Mouse (Mus musculus) hindbrain, embryonic 12.5 days (tissue): ENCODE results near the gene Olfr55. TPM values are rescaled to one million over a fixed set of nuclear protein-coding genes. Genes with fewer than 3 reads are reported as not detected.
"Not testable (repeated sequence)": the region's sequence is repeated elsewhere in the genome, so short reads cannot be mapped to it uniquely, and the experiment has no call there.

Experiments
- ATAC-seq: fragments of 200-750 bp; cut with Nextera tagmentation; 2 replicates; pipeline ENCODE4 v1.8.0; 2017; ENCODE audit warnings: moderate TSS enrichment; ENCODE audit not compliant: low FRiP score
- H3K27ac ChIP-seq: fragments of 300-500 bp; sonication (generic); 2 replicates; pipeline ENCODE4 v1.5.1; 2016; ENCODE audit warnings: mild to moderate bottlenecking
- H3K27me3 ChIP-seq: fragments of 300-500 bp; sonication (generic); 2 replicates; pipeline ENCODE4 v1.6.1; 2016; ENCODE audit warnings: mild to moderate bottlenecking
- H3K36me3 ChIP-seq: fragments of 300-500 bp; sonication (generic); 2 replicates; pipeline ENCODE4 v1.6.1; 2016; ENCODE audit warnings: mild to moderate bottlenecking
- H3K4me1 ChIP-seq: fragments of 300-500 bp; sonication (generic); 2 replicates; pipeline ENCODE4 v1.6.1; 2016
- H3K4me2 ChIP-seq: fragments of 300-500 bp; sonication (generic); replicated peaks from 2 replicates; pipeline ENCODE4 v1.6.1; 2016; ENCODE audit warnings: mild to moderate bottlenecking
- H3K4me3 ChIP-seq: fragments of 300-500 bp; sonication (generic); 2 replicates; pipeline ENCODE4 v1.5.1; 2016; ENCODE audit warnings: mild to moderate bottlenecking
- H3K9ac ChIP-seq: fragments of 300-500 bp; sonication (generic); 2 replicates; pipeline ENCODE4 v1.6.1; 2016; ENCODE audit warnings: mild to moderate bottlenecking, moderate library complexity
- H3K9me3 ChIP-seq: fragments of 300-500 bp; sonication (generic); replicated peaks from 2 replicates; pipeline ENCODE4 v1.6.1; 2016; ENCODE audit warnings: mild to moderate bottlenecking
- WGBS: fragments of 180-500 bp; shearing (Covaris S2); methylation state at CpG from one replicate; pipeline ENCODE4 v1.1.7; 2016; 5-methylcytosine and 5-hydroxymethylcytosine counted together
- polyA plus RNA-seq: library from polyadenylated mRNA; unstranded; fragments of >200 nt; fragmentation: Nextera tagmentation; extraction: Ambion mirVana; gene quantifications from 2 replicates; pipeline ENCODE4 v1.2.1, GENCODE M21; 2016

Gene Olfr55
- not detected in 2 replicates for polyA plus RNA-seq

- H3K27ac ChIP-seq, H3K4me2 ChIP-seq, H3K27me3 ChIP-seq, H3K4me1 ChIP-seq, ATAC-seq, H3K4me3 ChIP-seq, H3K9ac ChIP-seq, H3K36me3 ChIP-seq, H3K9me3 ChIP-seq: not testable (repeated sequence)
- WGBS: 79% methylated on average over 1 of the region's 1 CpGs
These were observed at the start of gene Olfr55 for GRCm38 (mm10) chr17:33168147-33168546. Olfr55 (plus strand) TSS chr17:33168447.

- Histone ChIP-seq H3K36me3 (no peaks in the 10 kb centered on the region), H3K9me3 (no peaks in the 10 kb centered on the region), H3K9ac (no peak overlapping the region), H3K4me3 (no peak overlapping the region), H3K27me3 (no peaks in the 10 kb centered on the region), H3K27ac (no peak overlapping the region), H3K4me1 (no peaks in the 10 kb centered on the region), H3K4me2 (no peak overlapping the region)
- no peak for ATAC-seq
These were observed 43.7 kb upstream of the Olfr55 start for GRCm38 (mm10) chr17:33124546-33124945.

GRCm38 (mm10) chr17:33126257-33126656 is 42.0 kb upstream of the Olfr55 start:
- Histone ChIP-seq H3K4me1 (no peaks in the 10 kb centered on the region), H3K36me3 (no peaks in the 10 kb centered on the region), H3K4me2 (no peak overlapping the region), H3K27ac (no peak overlapping the region), H3K27me3 (no peaks in the 10 kb centered on the region), H3K9me3 (no peaks in the 10 kb centered on the region), H3K9ac (no peak overlapping the region), H3K4me3 (no peak overlapping the region)
- WGBS: 66% methylated on average over 2 of the region's 2 CpGs
- ATAC-seq: no peak

- Histone ChIP-seq H3K27ac (no peak within 1 kb of the TSS), H3K4me1 (no peaks in the 10 kb centered on the region), H3K36me3 (no peaks in the 10 kb centered on the region), H3K4me2 (no peak within 1 kb of the TSS), H3K9ac (no peak within 1 kb of the TSS), H3K9me3 (no peaks in the 10 kb centered on the region; the same call in 1 of the 2 replicates), H3K4me3 (no peak within 1 kb of the TSS), H3K27me3 (no peaks in the 10 kb centered on the region)
- WGBS: 81% methylated on average over 18 of the region's 18 CpGs
- no peak for ATAC-seq
These were observed 28.9 kb upstream of the Olfr55 start, which contains the start of gene Morc2b for GRCm38 (mm10) chr17:33139261-33139820. Morc2b (minus strand) TSS chr17:33139683.

GRCm38 (mm10) chr17:33191002-33191401 is 22.8 kb downstream of the Olfr55 start, which contains the start of gene Olfr239:
Olfr239 (plus strand) TSS chr17:33191302.
- not testable (repeated sequence) for H3K4me2 ChIP-seq, H3K9ac ChIP-seq, H3K9me3 ChIP-seq, H3K27me3 ChIP-seq, H3K36me3 ChIP-seq, H3K4me1 ChIP-seq, H3K27ac ChIP-seq, ATAC-seq, H3K4me3 ChIP-seq
- WGBS: no CpG with 5 or more reads among the region's 2 CpGs

GRCm38 (mm10) chr17:33221590-33221989 is 53.3 kb downstream of the Olfr55 start, which contains the start of gene Olfr1564:
Olfr1564 (minus strand) TSS chr17:33221690.
- no peaks in the 10 kb centered on the region for H3K4me1 ChIP-seq
- peaks cover 10% of the 10 kb centered on the region for H3K9me3 ChIP-seq
- ATAC-seq: no peak
- H3K9ac ChIP-seq: no peak within 1 kb of the TSS
- H3K4me3 ChIP-seq: no peak within 1 kb of the TSS
- H3K36me3 ChIP-seq: no peaks in the 10 kb centered on the region
- H3K27ac ChIP-seq: no peak within 1 kb of the TSS
- H3K27me3 ChIP-seq: no peaks in the 10 kb centered on the region
- no peak within 1 kb of the TSS for H3K4me2 ChIP-seq
- 81% methylated on average over 2 of the region's 2 CpGs for WGBS

Other genes starting within 250 kb of the Olfr55 start
- gene Cyp4f13, start 221.0 kb upstream of the Olfr55 start, polyA plus RNA-seq: 8.1 and 10.2 TPM in 2 replicates
- gene Zfp472, start 202.6 kb upstream of the Olfr55 start, polyA plus RNA-seq: 7.9 and 8.9 TPM in 2 replicates
- 17.9 and 20.3 TPM in 2 replicates for gene Zfp952, start 175.3 kb upstream of the Olfr55 start, polyA plus RNA-seq
- 22.6 and 25.4 TPM in 2 replicates for gene Zfp763, start 135.0 kb upstream of the Olfr55 start, polyA plus RNA-seq
- not detected in 2 replicates for gene 4921501E09Rik, start 100.4 kb upstream of the Olfr55 start, polyA plus RNA-seq
- gene Zfp563, start 79.1 kb upstream of the Olfr55 start, polyA plus RNA-seq: 15.6 and 18.2 TPM in 2 replicates
- 0.18 TPM in 1 of 2 replicates, not detected in the other for gene Morc2b, start 28.8 kb upstream of the Olfr55 start, polyA plus RNA-seq
- gene Olfr239, start 22.9 kb downstream of the Olfr55 start, polyA plus RNA-seq: 0.05 TPM in 1 of 2 replicates, not detected in the other
- gene Olfr1564, start 53.2 kb downstream of the Olfr55 start, polyA plus RNA-seq: not detected in 2 replicates
- 20.4 and 21.8 TPM in 2 replicates for gene Zfp955a, start 86.7 kb downstream of the Olfr55 start, polyA plus RNA-seq
- gene Olfr63, start 96.2 kb downstream of the Olfr55 start, polyA plus RNA-seq: 0.03 TPM in 1 of 2 replicates, not detected in the other
- gene Zfp955b, start 121.1 kb downstream of the Olfr55 start, polyA plus RNA-seq: 14.3 and 15.6 TPM in 2 replicates
- gene Zfp81, start 190.4 kb downstream of the Olfr55 start, polyA plus RNA-seq: 12.6 and 13.7 TPM in 2 replicates
- gene Zfp101, start 226.2 kb downstream of the Olfr55 start, polyA plus RNA-seq: 19.4 and 22.4 TPM in 2 replicates